Mouse (Mus musculus) left cerebral cortex, adult 11 months (tissue): Measurements from ENCODE around the gene Oma1.

Experiments used
- DNase-seq: peaks from one replicate; pipeline ENCODE4 v3.0.0; 2022; ENCODE audit warnings: low spot score

Oma1 gene

GRCm38 (mm10) chr4:103358941-103359448 lies 45.4 kb downstream of the Oma1 start:
- DNase-seq = no peak

GRCm38 (mm10) chr4:103382171-103382570 lies 68.6 kb downstream of the Oma1 start:
- DNase-seq = no peak

GRCm38 (mm10) chr4:103385031-103385430 lies 71.4 kb downstream of the Oma1 start:
- DNase-seq = no peak

- no peak for DNase-seq
These were observed 72.5 kb downstream of the Oma1 start for GRCm38 (mm10) chr4:103385835-103386787.

GRCm38 (mm10) chr4:103387292-103387691 lies 73.7 kb downstream of the Oma1 start:
- DNase-seq = no peak

DNA sequence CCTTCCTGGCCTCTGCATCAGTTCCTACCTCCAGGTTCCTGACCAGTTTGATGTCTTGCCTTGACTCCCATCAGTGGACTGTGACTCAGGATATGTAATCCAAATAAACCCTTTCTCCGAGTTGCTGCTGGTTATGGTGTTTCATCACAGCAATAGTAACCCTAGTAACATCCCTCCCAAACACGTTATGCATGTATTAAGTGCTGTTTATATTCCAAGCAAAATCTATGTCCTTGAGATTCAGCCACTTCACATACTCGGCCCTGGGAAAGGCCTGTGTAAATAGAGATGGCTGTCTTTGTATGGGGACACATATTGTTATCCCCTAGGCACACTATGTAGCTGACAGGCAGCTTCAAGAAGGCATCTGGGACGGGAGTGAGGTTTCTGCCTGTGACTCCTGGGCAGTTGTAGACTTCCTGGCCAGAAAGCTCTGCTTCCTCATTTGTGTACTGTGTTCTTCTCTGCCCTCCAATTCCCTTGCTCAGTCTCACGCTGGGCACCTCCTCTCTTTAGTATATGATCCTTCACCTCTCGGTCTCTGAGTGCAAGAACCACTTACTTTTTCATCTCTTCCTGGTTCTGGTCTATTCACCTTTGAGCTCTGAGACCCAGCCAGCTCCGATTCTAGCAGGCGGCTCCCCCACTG lies 75.0 kb downstream of the Oma1 start:
- DNase-seq = no peak

DNA sequence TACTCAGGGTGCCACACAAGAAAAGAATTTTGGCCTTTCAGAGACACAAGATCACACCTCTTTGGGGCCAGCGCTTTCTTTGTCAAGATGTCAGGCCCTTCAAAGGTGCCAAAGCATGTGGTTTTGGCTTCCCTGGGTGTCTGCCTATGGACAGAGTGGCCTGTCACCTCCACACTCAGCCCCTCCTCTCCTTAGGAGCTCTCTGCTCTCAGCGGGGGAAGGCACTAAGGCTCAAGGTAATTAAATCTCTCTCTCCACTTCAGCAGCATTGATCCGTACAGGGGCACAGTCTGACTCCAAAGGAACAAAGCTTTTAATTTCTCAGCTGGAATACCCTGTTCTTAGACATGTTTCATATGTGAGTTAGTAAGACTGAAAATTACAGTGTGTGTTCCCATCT lies 76.0 kb downstream of the Oma1 start:
- DNase-seq = no peak

- no peak for DNase-seq
These were observed 76.9 kb downstream of the Oma1 start for GRCm38 (mm10) chr4:103390499-103390898.

- no peak for DNase-seq
These were observed 81.5 kb downstream of the Oma1 start for GRCm38 (mm10) chr4:103395066-103395465.

DNA sequence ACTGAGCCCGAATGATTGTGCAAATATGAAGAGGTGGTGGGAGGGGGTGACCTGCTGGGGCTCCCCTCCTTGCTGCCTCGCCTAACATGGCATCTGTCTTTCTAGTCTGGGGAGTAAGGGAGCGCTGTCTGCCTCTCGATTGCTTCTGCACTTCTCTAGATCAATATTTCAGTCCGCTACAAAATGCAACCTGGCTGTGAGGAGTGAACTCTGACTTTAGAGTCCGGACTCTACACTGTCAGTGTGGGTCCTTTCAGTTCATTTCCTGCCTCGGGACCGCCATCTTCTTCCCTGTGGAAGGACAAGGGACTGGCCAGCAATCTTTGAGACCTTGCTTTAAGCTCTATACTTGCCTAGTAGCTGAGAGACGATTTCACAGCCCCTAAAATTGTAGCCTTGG lies 82.3 kb downstream of the Oma1 start:
- no peak for DNase-seq

GRCm38 (mm10) chr4:103396876-103397275 lies 83.3 kb downstream of the Oma1 start:
- no peak for DNase-seq

- DNase-seq = no peak
These were observed 89.0 kb downstream of the Oma1 start for GRCm38 (mm10) chr4:103402581-103402980.

GRCm38 (mm10) chr4:103405321-103405720 lies 91.7 kb downstream of the Oma1 start:
- DNase-seq = no peak

DNA sequence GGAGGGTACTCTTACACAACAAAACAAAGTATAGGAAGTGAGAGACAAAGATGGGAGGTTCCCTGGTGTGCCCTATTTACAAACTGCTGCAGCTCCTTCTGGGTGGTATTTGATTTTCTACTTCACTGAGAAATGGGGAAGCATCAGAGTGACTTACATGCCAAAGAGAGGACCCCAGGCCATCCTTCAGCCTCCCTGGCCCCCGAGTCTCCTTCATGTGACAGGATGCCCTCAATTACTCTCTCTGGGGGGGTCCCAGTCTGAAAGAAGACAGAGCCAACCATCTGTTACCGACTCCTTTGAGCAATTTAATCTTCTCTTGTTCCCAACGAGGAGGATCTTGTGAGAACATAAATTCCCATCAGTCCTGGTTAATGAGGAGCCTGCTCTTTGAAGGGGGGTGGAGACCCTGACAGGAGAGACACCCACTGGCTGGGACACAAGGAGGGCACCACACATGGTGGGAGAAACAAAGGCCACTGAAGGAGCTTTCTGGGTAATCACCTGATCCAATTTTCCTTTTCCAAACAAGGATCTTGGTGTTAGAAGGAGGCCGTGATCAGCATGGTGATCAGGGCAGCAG lies 96.7 kb downstream of the Oma1 start:
- no peak for DNase-seq
